Mouse (Mus musculus) E14TG2a.4 (cell line): ENCODE results near the gene Gna15.

Experiments used
- H3K27me3 ChIP-seq: 2 replicates; pipeline ENCODE4 v1.6.1; 2014; ENCODE audit warnings: low read length, control low read depth; ENCODE audit not compliant: insufficient read depth
- H3K36me3 ChIP-seq: 2 replicates; pipeline ENCODE4 v1.6.1; 2014; ENCODE audit warnings: low read length, control low read depth; ENCODE audit not compliant: insufficient read depth
- H3K4me1 ChIP-seq: replicated peaks from 2 replicates; pipeline ENCODE4 v1.6.1; 2014; ENCODE audit warnings: low read depth, low read length, control low read depth
- H3K4me3 ChIP-seq: replicated peaks from 2 replicates; pipeline ENCODE4 v1.5.1; 2014; ENCODE audit warnings: mild to moderate bottlenecking, low read length
- H3K9me3 ChIP-seq: 2 replicates; pipeline ENCODE4 v1.6.1; 2014; ENCODE audit warnings: low read length, control low read depth
- CTCF ChIP-seq: conservative IDR thresholded peaks from 2 replicates; pipeline ENCODE4 v1.5.1; 2014; ENCODE audit warnings: low read length
- NANOG ChIP-seq: IDR thresholded peaks from 2 replicates; pipeline ENCODE4 v1.6.1; 2014; ENCODE audit warnings: borderline replicate concordance, low read length, mixed read lengths
- POU5F1 ChIP-seq: IDR thresholded peaks from 2 replicates; pipeline ENCODE4 v1.6.1; 2014; ENCODE audit warnings: low read length, borderline replicate concordance

The Gna15 gene

DNA sequence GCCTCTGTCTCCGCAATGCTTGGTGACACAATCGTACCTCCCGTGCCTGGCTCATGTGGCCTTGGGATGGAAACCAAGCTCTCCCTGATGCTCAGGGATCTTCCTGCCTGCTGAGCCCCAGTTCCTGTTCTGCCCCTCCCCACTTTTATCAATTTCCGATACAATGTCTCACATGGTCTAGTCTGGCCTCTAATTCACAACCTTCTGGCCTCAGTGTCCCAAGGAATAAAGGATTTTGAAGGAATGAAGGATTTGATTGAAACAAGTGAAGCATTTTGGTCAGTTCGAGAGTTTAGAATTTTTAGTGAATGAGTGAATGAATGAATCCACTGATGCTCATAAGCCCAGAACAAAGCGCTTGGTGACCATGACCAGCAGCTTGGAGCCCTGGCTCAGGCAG lies 883 bp downstream of the Gna15 start:
- Histone ChIP-seq H3K27me3 (peaks cover 33% of the 10 kb centered on the region), H3K4me1 (peaks cover 29% of the 10 kb centered on the region), H3K4me3 (peak overlapping the region; percentile 69), H3K36me3 (no peaks in the 10 kb centered on the region), H3K9me3 (no peaks in the 10 kb centered on the region)
- no peak for TF ChIP-seq NANOG

GRCm38 (mm10) chr10:81519978-81520365 lies 4.1 kb downstream of the Gna15 start:
- no peak for TF ChIP-seq NANOG
- no peak for TF ChIP-seq POU5F1
- TF ChIP-seq CTCF, result no peak
- H3K36me3 ChIP-seq, result no peaks in the 10 kb centered on the region
- H3K4me1 ChIP-seq, result peaks cover 37% of the 10 kb centered on the region
- H3K27me3 ChIP-seq, result peaks cover 33% of the 10 kb centered on the region
- no peak overlapping the region for H3K4me3 ChIP-seq
- H3K9me3 ChIP-seq, result no peaks in the 10 kb centered on the region

DNA sequence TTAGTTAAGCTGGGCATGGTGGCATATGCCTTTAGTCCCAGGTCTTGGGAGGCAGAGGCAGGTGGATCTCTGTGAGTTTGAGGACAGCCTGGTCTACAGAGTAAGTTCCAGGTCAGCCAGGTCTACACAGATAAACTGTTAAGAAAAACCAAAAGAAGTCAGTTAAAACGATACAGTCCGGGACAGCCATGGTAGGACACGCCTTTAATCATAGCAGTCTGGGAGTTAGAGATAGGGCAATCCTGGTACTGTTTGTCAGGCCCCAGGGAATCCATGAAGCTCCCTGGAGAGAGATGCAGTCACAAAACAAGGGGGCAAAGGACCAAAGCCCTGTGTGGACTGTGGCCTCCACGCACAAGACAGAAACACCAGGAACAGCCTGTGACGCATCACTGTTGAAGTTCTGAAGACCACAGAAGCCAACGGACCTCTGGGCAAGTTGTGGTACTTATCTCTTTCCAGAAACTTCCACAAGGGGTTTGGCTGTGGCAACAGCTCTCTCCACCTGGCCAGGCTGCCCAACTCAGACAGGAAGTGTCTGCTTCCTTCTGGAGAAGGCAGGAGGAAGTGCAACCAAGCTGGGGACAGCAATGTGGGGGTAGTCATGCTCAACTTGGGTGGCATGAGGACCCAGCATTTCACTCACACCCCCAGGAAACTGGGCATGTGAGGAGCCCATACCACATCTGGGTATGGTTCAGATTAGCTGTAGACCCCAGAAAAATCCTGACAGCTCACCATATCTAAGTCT lies 4.6 kb downstream of the Gna15 start:
- no peaks in the 10 kb centered on the region for H3K9me3 ChIP-seq
- H3K4me3 ChIP-seq, result no peak overlapping the region
- no peaks in the 10 kb centered on the region for H3K36me3 ChIP-seq
- H3K27me3 ChIP-seq, result peaks cover 28% of the 10 kb centered on the region
- peaks cover 31% of the 10 kb centered on the region for H3K4me1 ChIP-seq
- no peak for TF ChIP-seq POU5F1
- TF ChIP-seq CTCF, result no peak
- no peak for TF ChIP-seq NANOG

- Histone ChIP-seq H3K4me3 (no peak overlapping the region), H3K27me3 (peaks cover 22% of the 10 kb centered on the region), H3K36me3 (no peaks in the 10 kb centered on the region), H3K4me1 (peaks cover 23% of the 10 kb centered on the region), H3K9me3 (peaks cover 6% of the 10 kb centered on the region)
- peak; percentile 80 for TF ChIP-seq CTCF
- TF ChIP-seq POU5F1, result no peak
These were observed 5.5 kb downstream of the Gna15 start for GRCm38 (mm10) chr10:81518546-81518945.

DNA sequence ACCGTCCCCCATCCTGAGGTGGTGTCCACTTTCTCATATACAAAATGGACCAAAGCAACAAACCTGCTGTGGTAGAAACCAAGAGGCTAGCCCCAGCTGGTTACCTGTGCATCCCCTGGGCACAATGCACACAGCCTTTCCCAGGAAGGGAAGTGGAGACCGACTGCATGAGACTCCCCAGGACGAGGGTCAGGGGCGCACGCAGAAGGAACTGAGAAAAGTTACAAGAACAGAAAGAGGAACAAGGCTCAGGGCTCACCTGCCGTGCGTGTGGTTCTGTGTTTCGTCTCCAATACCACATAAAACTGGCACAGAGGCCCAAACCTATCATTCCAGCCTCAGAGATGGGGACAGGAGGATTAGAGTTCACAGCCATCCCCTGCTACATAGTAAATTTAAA lies 6.8 kb downstream of the Gna15 start:
- Histone ChIP-seq H3K4me1 (peaks cover 22% of the 10 kb centered on the region), H3K36me3 (no peaks in the 10 kb centered on the region), H3K27me3 (peaks cover 27% of the 10 kb centered on the region), H3K9me3 (peaks cover 8% of the 10 kb centered on the region), H3K4me3 (no peak overlapping the region)
- TF ChIP-seq CTCF (no peak), NANOG (no peak), POU5F1 (no peak)

GRCm38 (mm10) chr10:81513798-81514197 lies 10.2 kb downstream of the Gna15 start:
- TF ChIP-seq CTCF, result peak; percentile 76
- TF ChIP-seq POU5F1, result no peak
- Histone ChIP-seq H3K4me1 (peaks cover 54% of the 10 kb centered on the region), H3K36me3 (no peaks in the 10 kb centered on the region), H3K4me3 (no peak overlapping the region), H3K9me3 (peaks cover 8% of the 10 kb centered on the region), H3K27me3 (peaks cover 28% of the 10 kb centered on the region)

DNA sequence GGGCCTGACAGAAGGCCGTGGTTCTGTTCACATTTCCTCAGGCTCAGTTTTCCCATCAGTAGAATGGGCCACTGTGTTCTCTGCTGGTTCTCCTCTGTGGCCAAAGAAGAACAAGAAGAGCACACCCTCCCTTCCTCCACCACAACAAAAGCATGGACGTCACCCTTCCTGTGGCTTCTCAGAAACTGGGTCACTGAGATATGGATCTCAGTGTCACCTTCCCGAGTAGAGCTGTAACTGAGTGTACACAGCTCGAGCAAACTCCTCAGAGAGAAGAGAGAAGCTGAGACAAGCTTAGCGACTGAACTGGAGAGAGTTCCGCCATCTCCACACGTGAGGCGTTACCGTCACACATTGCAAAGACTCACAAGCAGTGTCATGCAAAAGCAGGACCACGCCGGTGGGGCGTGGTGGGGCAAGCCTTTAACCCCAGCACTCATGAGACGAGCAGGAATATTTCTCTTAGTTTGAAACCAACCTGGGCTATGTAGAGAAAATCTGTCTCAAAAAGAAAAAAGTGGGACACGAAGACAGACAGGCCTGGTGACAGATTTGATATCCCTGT lies 13.7 kb downstream of the Gna15 start:
- Histone ChIP-seq H3K27me3 (peaks cover 28% of the 10 kb centered on the region), H3K4me1 (peaks cover 72% of the 10 kb centered on the region), H3K36me3 (peaks cover 15% of the 10 kb centered on the region), H3K9me3 (peaks cover 9% of the 10 kb centered on the region), H3K4me3 (peak overlapping the region; percentile 5; the same call in 1 of the 2 replicates)
- TF ChIP-seq NANOG, result no peak

GRCm38 (mm10) chr10:81507691-81508489 lies 16.1 kb downstream of the Gna15 start:
- H3K4me1 ChIP-seq, result peaks cover 91% of the 10 kb centered on the region
- H3K27me3 ChIP-seq, result peaks cover 19% of the 10 kb centered on the region
- TF ChIP-seq POU5F1 (no peak), NANOG (no peak), CTCF (no peak)
- peaks cover 6% of the 10 kb centered on the region; the same call in 1 of the 2 replicates for H3K9me3 ChIP-seq
- H3K36me3 ChIP-seq, result peaks cover 38% of the 10 kb centered on the region
- H3K4me3 ChIP-seq, result peak overlapping the region; percentile 76
